Mouse (Mus musculus): Measurements from ENCODE around the gene Utp14b. TPM values are rescaled to one million over a fixed set of nuclear protein-coding genes. Genes with fewer than 3 reads are reported as not detected.

Utp14b gene
- polyA plus RNA-seq, 1 experiment from 2014 or later = 0.97 TPM

GRCm38 (mm10) chr1:78640871-78641270 lies 17.0 kb upstream of the Utp14b start:
- TF ChIP-seq EP300 (IDR thresholded peaks at IDR 0.05) (no peak), CTCF (IDR thresholded peaks at IDR 0.05) (no peak)
- ATAC-seq (no peak), DNase-seq (ENCODE audit: low spot score) (no peak)
- Histone ChIP-seq H3K4me3 (ENCODE audit: low read depth, low read length) (no peak overlapping the region), H3K27ac (ENCODE audit: low read length) (no peak overlapping the region), H3K36me3 (ENCODE audit: insufficient read depth, low read length) (no peaks in the 10 kb centered on the region), H3K4me2 (replicated peaks; ENCODE audit: low read depth, low read length) (no peak overlapping the region), H3K9me3 (ENCODE audit: low read length) (no peaks in the 10 kb centered on the region), H3K9ac (replicated peaks; ENCODE audit: low read depth) (no peak overlapping the region), H3K27me3 (replicated peaks; ENCODE audit: insufficient read depth, low read length) (no peaks in the 10 kb centered on the region), H3K4me1 (ENCODE audit: insufficient read depth, low read depth, low read length) (no peaks in the 10 kb centered on the region)

- ATAC-seq = no peak
- Histone ChIP-seq H3K36me3 (ENCODE audit: insufficient read depth, low read length) (no peaks in the 10 kb centered on the region), H3K4me2 (replicated peaks; ENCODE audit: low read depth, low read length) (no peak overlapping the region), H3K9me3 (ENCODE audit: low read length) (no peaks in the 10 kb centered on the region), H3K9ac (replicated peaks; ENCODE audit: low read depth) (no peak overlapping the region), H3K4me1 (ENCODE audit: insufficient read depth, low read depth, low read length) (no peaks in the 10 kb centered on the region), H3K27me3 (replicated peaks; ENCODE audit: insufficient read depth, low read length) (no peaks in the 10 kb centered on the region), H3K4me3 (ENCODE audit: low read depth, low read length) (no peak overlapping the region), H3K27ac (ENCODE audit: low read length) (no peak overlapping the region)
- DNase-seq (ENCODE audit: low spot score) = no peak
- TF ChIP-seq CTCF (IDR thresholded peaks at IDR 0.05) (no peak), EP300 (IDR thresholded peaks at IDR 0.05) (no peak)
- 83% methylated on average over 3 of the region's 3 CpGs for WGBS
Observed at GRCm38 (mm10) chr1:78641791-78642190, 16.0 kb upstream of the Utp14b start.

DNA sequence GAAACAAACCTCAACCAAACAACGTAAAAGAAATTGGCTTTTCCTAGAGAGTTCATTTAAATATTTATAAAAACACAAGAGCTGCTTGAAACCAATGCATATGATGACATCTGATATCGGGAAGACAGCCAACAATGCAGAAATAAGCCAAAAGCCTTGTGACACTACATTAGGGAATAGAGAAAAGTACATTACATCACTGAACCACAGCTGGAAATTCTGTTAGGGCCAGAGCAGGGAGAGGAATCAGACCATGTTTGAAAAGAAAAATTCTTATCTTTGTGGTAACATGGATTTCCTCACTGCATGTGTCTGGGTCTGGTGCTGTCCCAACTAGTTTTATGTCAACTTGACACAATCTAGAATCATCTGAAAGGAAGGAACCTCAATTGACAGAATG lies 15.6 kb upstream of the Utp14b start:
- no peak overlapping the region for H3K4me3 ChIP-seq (ENCODE audit: low read depth, low read length)
- H3K9me3 ChIP-seq (ENCODE audit: low read length) = no peaks in the 10 kb centered on the region
- peak; percentile 84 for DNase-seq (ENCODE audit: low spot score)
- no peaks in the 10 kb centered on the region for H3K27me3 ChIP-seq (replicated peaks; ENCODE audit: insufficient read depth, low read length)
- no peaks in the 10 kb centered on the region for H3K4me1 ChIP-seq (ENCODE audit: insufficient read depth, low read depth, low read length)
- H3K27ac ChIP-seq (ENCODE audit: low read length) = no peak overlapping the region
- no peak overlapping the region for H3K9ac ChIP-seq (replicated peaks; ENCODE audit: low read depth)
- WGBS = 47% methylated on average over 2 of the region's 2 CpGs
- no peak overlapping the region for H3K4me2 ChIP-seq (replicated peaks; ENCODE audit: low read depth, low read length)
- no peaks in the 10 kb centered on the region for H3K36me3 ChIP-seq (ENCODE audit: insufficient read depth, low read length)
- ATAC-seq = peak; percentile 85
- TF ChIP-seq EP300 (IDR thresholded peaks at IDR 0.05) (0 out of 2 replicates have a peak, but pooled peaks have one; percentile 30), CTCF (IDR thresholded peaks at IDR 0.05) (no peak)

GRCm38 (mm10) chr1:78647317-78647885 lies 10.4 kb upstream of the Utp14b start:
- 39% methylated on average over 8 of the region's 8 CpGs for WGBS

GRCm38 (mm10) chr1:78649269-78650061 lies 8.4 kb upstream of the Utp14b start:
- no peak for ATAC-seq
- no peak overlapping the region for H3K4me2 ChIP-seq (replicated peaks; ENCODE audit: low read depth, low read length)
- WGBS = 37% methylated on average over 6 of the region's 6 CpGs
- H3K9me3 ChIP-seq (ENCODE audit: low read length) = no peaks in the 10 kb centered on the region
- no peak overlapping the region for H3K4me3 ChIP-seq (ENCODE audit: low read depth, low read length)
- H3K9ac ChIP-seq (replicated peaks; ENCODE audit: low read depth) = no peak overlapping the region
- no peaks in the 10 kb centered on the region for H3K27me3 ChIP-seq (replicated peaks; ENCODE audit: insufficient read depth, low read length)
- no peaks in the 10 kb centered on the region for H3K4me1 ChIP-seq (ENCODE audit: insufficient read depth, low read depth, low read length)
- no peak for TF ChIP-seq CTCF (IDR thresholded peaks at IDR 0.05)
- no peak for TF ChIP-seq EP300 (IDR thresholded peaks at IDR 0.05)
- no peak overlapping the region for H3K27ac ChIP-seq (ENCODE audit: low read length)
- no peaks in the 10 kb centered on the region for H3K36me3 ChIP-seq (ENCODE audit: insufficient read depth, low read length)
- no peak for DNase-seq (ENCODE audit: low spot score)

More at GRCm38 (mm10) chr1:78647317-78647885, 10.4 kb upstream of the Utp14b start:
- no peak for TF ChIP-seq CTCF (IDR thresholded peaks at IDR 0.05)
- no peak for TF ChIP-seq EP300 (IDR thresholded peaks at IDR 0.05)
- Histone ChIP-seq H3K27me3 (replicated peaks; ENCODE audit: insufficient read depth, low read length) (no peaks in the 10 kb centered on the region), H3K36me3 (ENCODE audit: insufficient read depth, low read length) (no peaks in the 10 kb centered on the region), H3K4me3 (ENCODE audit: low read depth, low read length) (no peak overlapping the region), H3K4me2 (replicated peaks; ENCODE audit: low read depth, low read length) (no peak overlapping the region), H3K4me1 (ENCODE audit: insufficient read depth, low read depth, low read length) (no peaks in the 10 kb centered on the region), H3K27ac (ENCODE audit: low read length) (no peak overlapping the region), H3K9me3 (ENCODE audit: low read length) (no peaks in the 10 kb centered on the region), H3K9ac (replicated peaks; ENCODE audit: low read depth) (no peak overlapping the region)
- DNase-seq (ENCODE audit: low spot score) (peak; percentile 81), ATAC-seq (peak; percentile 82)

DNA sequence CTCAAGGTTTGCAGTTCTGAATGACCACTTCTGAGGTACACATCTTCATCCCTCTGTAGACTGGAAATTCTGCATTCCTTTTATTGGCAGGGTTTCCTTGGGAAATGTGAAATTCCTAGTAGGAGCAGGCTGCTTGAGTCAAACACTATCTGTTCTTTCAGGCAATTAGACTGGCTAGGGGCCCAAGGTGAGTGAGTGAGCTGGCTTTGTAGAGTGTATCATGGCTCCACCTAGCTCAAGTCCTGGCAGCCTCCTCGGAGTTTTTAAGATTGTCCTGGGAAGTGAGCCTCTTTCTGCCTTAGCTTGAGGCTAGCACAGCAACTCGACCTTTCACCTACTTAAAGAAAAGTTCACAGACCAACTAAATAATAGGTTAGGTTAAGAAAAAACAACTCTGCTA lies 1.4 kb upstream of the Utp14b start:
- H3K4me1 ChIP-seq (ENCODE audit: insufficient read depth, low read depth, low read length) = peaks cover 6% of the 10 kb centered on the region; the same call in 1 of the 2 replicates
- ATAC-seq (peak; percentile 25), DNase-seq (ENCODE audit: low spot score) (peak; percentile 79)
- no peak overlapping the region for H3K4me3 ChIP-seq (ENCODE audit: low read depth, low read length)
- H3K27me3 ChIP-seq (replicated peaks; ENCODE audit: insufficient read depth, low read length) = no peaks in the 10 kb centered on the region
- no peak for TF ChIP-seq CTCF (IDR thresholded peaks at IDR 0.05)
- peak; percentile 87 for TF ChIP-seq EP300 (IDR thresholded peaks at IDR 0.05)
- H3K27ac ChIP-seq (ENCODE audit: low read length) = peak overlapping the region; percentile 26; the same call in 1 of the 2 replicates
- H3K4me2 ChIP-seq (replicated peaks; ENCODE audit: low read depth, low read length) = no peak overlapping the region
- no peaks in the 10 kb centered on the region for H3K36me3 ChIP-seq (ENCODE audit: insufficient read depth, low read length)
- no peaks in the 10 kb centered on the region for H3K9me3 ChIP-seq (ENCODE audit: low read length)
- 16% methylated on average over 2 of the region's 2 CpGs for WGBS
- H3K9ac ChIP-seq (replicated peaks; ENCODE audit: low read depth) = no peak overlapping the region

Measured in lung, postnatal 0 days (tissue).